Mouse (Mus musculus): ENCODE measurements around the gene Cyp2d11. TPM values are rescaled to one million over a fixed set of nuclear protein-coding genes. Genes with fewer than 3 reads are reported as not detected.

The Cyp2d11 gene
- polyA plus RNA-seq, 1 experiment from 2014 or later: not detected

DNA sequence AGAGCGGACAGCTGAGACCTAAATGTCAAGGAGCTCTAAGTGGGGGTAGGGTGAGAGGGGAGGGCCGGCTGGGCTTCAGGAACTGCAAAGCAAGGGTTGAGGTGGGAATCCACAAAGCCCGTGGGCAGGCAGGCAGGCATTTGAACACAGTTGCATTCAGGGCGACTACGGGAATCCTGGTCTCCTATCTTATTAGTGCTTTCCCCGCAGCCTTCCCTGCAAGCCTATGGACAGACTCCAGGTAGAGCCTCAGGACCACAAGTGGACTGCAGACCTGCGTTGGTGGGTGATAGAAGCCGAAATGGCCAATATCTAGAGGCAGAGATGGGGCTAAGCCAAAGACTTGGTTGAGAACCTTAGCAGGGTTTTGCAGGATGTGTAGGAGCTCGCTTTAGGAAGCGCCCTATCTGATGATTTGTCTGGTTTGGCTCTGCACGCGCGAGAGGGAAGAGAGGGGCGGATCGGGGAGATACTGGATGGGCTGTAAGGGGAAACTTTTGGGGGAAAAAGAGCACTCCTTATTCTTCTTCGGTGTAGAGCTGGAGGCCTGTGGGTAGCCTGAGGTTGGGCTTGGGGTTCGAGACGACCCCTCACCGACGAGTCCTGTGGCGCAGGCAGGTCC, 53.3 kb downstream of the Cyp2d11 start:
- Histone ChIP-seq H3K4me3 (peak overlapping the region; percentile 78), H3K9me3 (replicated peaks) (no peaks in the 10 kb centered on the region), H3K36me3 (peaks cover 43% of the 10 kb centered on the region), H3K4me1 (peaks cover 81% of the 10 kb centered on the region), H3K4me2 (peak overlapping the region; percentile 94), H3K27me3 (replicated peaks) (no peaks in the 10 kb centered on the region), H3K9ac (peak overlapping the region; percentile 96), H3K27ac (peak overlapping the region; percentile 100)
- ATAC-seq: no peak
- WGBS (ENCODE audit: insufficient replicate concordance): 16% methylated on average over 21 of the region's 21 CpGs

DNA sequence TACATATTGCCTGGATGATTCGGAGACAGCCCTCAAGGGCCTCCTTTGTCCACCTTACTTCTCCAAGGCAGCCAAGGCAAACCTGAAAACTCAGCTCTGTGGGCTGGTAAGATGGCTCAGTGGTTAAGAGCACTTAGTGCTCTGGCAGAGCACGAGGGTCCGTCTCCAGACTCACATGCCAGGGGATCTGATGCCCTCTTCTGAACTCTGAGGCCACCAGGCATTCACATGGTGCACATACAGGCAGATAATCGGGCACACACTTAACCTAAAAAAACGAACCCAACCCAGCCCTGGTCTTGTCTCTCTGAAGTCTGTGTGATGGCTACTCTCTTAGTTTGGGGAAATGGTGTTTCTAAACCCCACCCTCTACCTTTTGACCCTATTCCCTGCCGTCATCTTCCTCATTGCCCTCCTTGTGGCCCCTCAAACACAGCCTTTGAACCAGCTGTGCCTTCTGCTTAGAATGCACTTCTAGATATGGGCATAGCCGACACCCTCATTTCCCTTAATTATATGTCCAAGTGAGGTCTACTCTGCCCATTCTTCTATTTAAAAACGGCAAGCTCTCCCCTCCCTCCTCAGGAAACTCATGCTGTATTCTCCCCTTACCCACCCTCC, 54.1 kb downstream of the Cyp2d11 start:
- 39% methylated on average over 8 of the region's 8 CpGs for WGBS (ENCODE audit: insufficient replicate concordance)
- Histone ChIP-seq H3K27ac (peak overlapping the region; percentile 100), H3K36me3 (peaks cover 44% of the 10 kb centered on the region), H3K9ac (peak overlapping the region; percentile 96), H3K27me3 (replicated peaks) (no peaks in the 10 kb centered on the region), H3K4me3 (peak overlapping the region; percentile 78), H3K9me3 (replicated peaks) (no peaks in the 10 kb centered on the region), H3K4me2 (peak overlapping the region; percentile 94), H3K4me1 (peaks cover 74% of the 10 kb centered on the region)
- no peak for ATAC-seq

Small RNAs within 50 kb of the gene (microRNA-seq; reads per million reads assigned to microRNA genes)
- not detected for gene Gm25990
- not detected for gene Gm27331
- not detected for gene Mir7684

Other genes starting within 250 kb of the Cyp2d11 start
- gene Srebf2, start 246.8 kb downstream of the Cyp2d11 start, polyA plus RNA-seq (2016; fragmentation: Nextera tagmentation; extraction: Ambion mirVana): 96.9 and 99.4 TPM in 2 replicates
- gene Shisa8, start 181.2 kb downstream of the Cyp2d11 start, polyA plus RNA-seq (2016; fragmentation: Nextera tagmentation; extraction: Ambion mirVana): 0.31 and 0.37 TPM in 2 replicates
- gene Tnfrsf13c, start 169.7 kb downstream of the Cyp2d11 start, polyA plus RNA-seq (2016; fragmentation: Nextera tagmentation; extraction: Ambion mirVana): 0.30 TPM in 2 replicates
- gene Cenpm, start 149.3 kb downstream of the Cyp2d11 start, polyA plus RNA-seq (2016; fragmentation: Nextera tagmentation; extraction: Ambion mirVana): 48.3 and 51.2 TPM in 2 replicates
- not detected in 2 replicates for gene 1500009C09Rik, start 141.6 kb downstream of the Cyp2d11 start, polyA plus RNA-seq (2016; fragmentation: Nextera tagmentation; extraction: Ambion mirVana)
- 0.81 and 1.4 TPM in 2 replicates for gene Sept3, start 119.1 kb downstream of the Cyp2d11 start, polyA plus RNA-seq (2016; fragmentation: Nextera tagmentation; extraction: Ambion mirVana)
- gene Wbp2nl, start 95.1 kb downstream of the Cyp2d11 start, polyA plus RNA-seq (2016; fragmentation: Nextera tagmentation; extraction: Ambion mirVana): 0.22 and 0.31 TPM in 2 replicates
- 36.5 and 40.8 TPM in 2 replicates for gene Naga, start 55.1 kb downstream of the Cyp2d11 start, polyA plus RNA-seq (2016; fragmentation: Nextera tagmentation; extraction: Ambion mirVana)
- 39.1 and 42.8 TPM in 2 replicates for gene Pheta2, start 55.1 kb downstream of the Cyp2d11 start, polyA plus RNA-seq (2016; fragmentation: Nextera tagmentation; extraction: Ambion mirVana)
- 193 and 196 TPM in 2 replicates for gene Smdt1, start 55.1 kb downstream of the Cyp2d11 start, polyA plus RNA-seq (2016; fragmentation: Nextera tagmentation; extraction: Ambion mirVana)
- gene Ndufa6, start 39.7 kb downstream of the Cyp2d11 start, polyA plus RNA-seq (2016; fragmentation: Nextera tagmentation; extraction: Ambion mirVana): 368 and 383 TPM in 2 replicates
- 8.0 and 8.1 TPM in 2 replicates for gene Cyp2d22, start 13.8 kb downstream of the Cyp2d11 start, polyA plus RNA-seq (2016; fragmentation: Nextera tagmentation; extraction: Ambion mirVana)
- gene Cyp2d10, start 13.2 kb upstream of the Cyp2d11 start, polyA plus RNA-seq (2016; fragmentation: Nextera tagmentation; extraction: Ambion mirVana): 10.1 and 11.2 TPM in 2 replicates
- gene Cyp2d9, start 39.4 kb upstream of the Cyp2d11 start, polyA plus RNA-seq (2016; fragmentation: Nextera tagmentation; extraction: Ambion mirVana): 0.23 and 0.47 TPM in 2 replicates
- gene Cyp2d12, start 161.1 kb upstream of the Cyp2d11 start, polyA plus RNA-seq (2016; fragmentation: Nextera tagmentation; extraction: Ambion mirVana): not detected in 2 replicates
- gene Cyp2d34, start 226.9 kb upstream of the Cyp2d11 start, polyA plus RNA-seq (2016; fragmentation: Nextera tagmentation; extraction: Ambion mirVana): not detected in 2 replicates

All from liver, embryonic 12.5 days (tissue).